Mouse (Mus musculus): ENCODE data around the gene Glrx3. TPM values are rescaled to one million over a fixed set of nuclear protein-coding genes. Genes with fewer than 3 reads are reported as not detected.
A peak's percentile ranks its signal among the peaks of the same experiment; 100 is the strongest.

Glrx3 gene
- polyA plus RNA-seq, 1 experiment from 2014 or later: 218 TPM

DNA sequence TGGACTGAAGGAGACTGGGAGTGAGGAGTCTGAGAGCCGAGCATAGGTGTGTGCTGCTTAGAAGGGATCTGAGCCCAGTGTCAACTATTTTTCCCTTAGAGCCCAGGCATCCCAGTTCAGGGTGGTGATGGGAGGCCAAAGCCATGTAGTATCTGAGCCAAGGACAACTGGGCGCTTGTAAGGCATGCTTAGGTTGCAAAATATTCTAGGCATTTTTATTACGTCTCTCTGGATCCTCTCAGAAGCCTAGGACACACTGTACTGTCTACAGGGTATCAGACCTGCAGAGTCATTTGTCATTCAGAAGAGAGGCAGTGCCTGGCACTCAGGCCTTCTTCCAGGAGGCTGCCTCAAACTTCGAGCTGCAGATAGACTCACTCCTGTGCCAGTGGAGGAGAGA, 53.3 kb downstream of the Glrx3 start:
- H3K4me3 ChIP-seq (ENCODE audit: low read length): no peak overlapping the region
- H3K27me3 ChIP-seq (replicated peaks; ENCODE audit: control insufficient read depth, insufficient read depth, low read length): no peaks in the 10 kb centered on the region
- no peaks in the 10 kb centered on the region for H3K36me3 ChIP-seq (ENCODE audit: control insufficient read depth, insufficient read depth, low read length)
- H3K4me2 ChIP-seq (ENCODE audit: low read depth, low read length): no peak overlapping the region
- no peaks in the 10 kb centered on the region for H3K9me3 ChIP-seq (ENCODE audit: control insufficient read depth, low read length)
- no peak for ATAC-seq
- 38% methylated on average over 4 of the region's 4 CpGs for WGBS
- no peak overlapping the region for H3K27ac ChIP-seq (ENCODE audit: low read length)
- H3K4me1 ChIP-seq (ENCODE audit: control insufficient read depth, insufficient read depth, low read length): no peaks in the 10 kb centered on the region
- H3K9ac ChIP-seq (ENCODE audit: low read depth, low read length): no peak overlapping the region

- no peaks in the 10 kb centered on the region for H3K27me3 ChIP-seq (replicated peaks; ENCODE audit: control insufficient read depth, insufficient read depth, low read length)
- H3K4me3 ChIP-seq (ENCODE audit: low read length): no peak overlapping the region
- no peaks in the 10 kb centered on the region for H3K36me3 ChIP-seq (ENCODE audit: control insufficient read depth, insufficient read depth, low read length)
- no peaks in the 10 kb centered on the region for H3K4me1 ChIP-seq (ENCODE audit: control insufficient read depth, insufficient read depth, low read length)
- peak; percentile 77; the same call in 1 of the 2 replicates for ATAC-seq
- 78% methylated on average over 8 of the region's 8 CpGs for WGBS
- no peaks in the 10 kb centered on the region for H3K9me3 ChIP-seq (ENCODE audit: control insufficient read depth, low read length)
- no peak overlapping the region for H3K27ac ChIP-seq (ENCODE audit: low read length)
- no peak overlapping the region for H3K4me2 ChIP-seq (ENCODE audit: low read depth, low read length)
- no peak overlapping the region for H3K9ac ChIP-seq (ENCODE audit: low read depth, low read length)
These were observed 55.0 kb downstream of the Glrx3 start for GRCm38 (mm10) chr7:137492307-137492973.

DNA sequence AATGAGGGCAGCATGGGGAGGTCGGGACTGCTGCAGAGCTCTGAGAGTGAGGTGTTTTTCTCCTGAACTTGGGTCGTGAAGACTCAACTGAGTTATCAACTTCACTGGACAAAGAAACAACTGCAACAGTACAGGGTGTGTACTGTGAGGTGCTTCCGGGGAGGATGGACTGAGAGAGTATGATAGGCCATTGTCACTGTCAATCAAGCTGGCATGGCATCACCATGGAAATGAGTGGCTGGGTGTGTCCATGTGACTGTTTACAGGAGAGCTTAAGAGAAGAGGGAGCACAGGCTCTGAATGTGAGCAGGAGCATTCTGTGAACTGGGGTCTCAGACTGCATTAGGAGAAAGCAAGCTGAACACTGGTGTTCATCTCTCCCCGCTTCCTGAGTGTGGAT, 61.3 kb downstream of the Glrx3 start:
- H3K4me3 ChIP-seq (ENCODE audit: low read length): no peak overlapping the region
- no peaks in the 10 kb centered on the region for H3K27me3 ChIP-seq (replicated peaks; ENCODE audit: control insufficient read depth, insufficient read depth, low read length)
- WGBS: 76% methylated on average over 4 of the region's 4 CpGs
- H3K9ac ChIP-seq (ENCODE audit: low read depth, low read length): no peak overlapping the region
- H3K27ac ChIP-seq (ENCODE audit: low read length): no peak overlapping the region
- no peak for ATAC-seq
- no peaks in the 10 kb centered on the region for H3K4me1 ChIP-seq (ENCODE audit: control insufficient read depth, insufficient read depth, low read length)
- H3K4me2 ChIP-seq (ENCODE audit: low read depth, low read length): no peak overlapping the region
- H3K9me3 ChIP-seq (ENCODE audit: control insufficient read depth, low read length): no peaks in the 10 kb centered on the region
- H3K36me3 ChIP-seq (ENCODE audit: control insufficient read depth, insufficient read depth, low read length): no peaks in the 10 kb centered on the region

GRCm38 (mm10) chr7:137517588-137517987, 80.2 kb downstream of the Glrx3 start:
- ATAC-seq: no peak
- no peak overlapping the region for H3K9ac ChIP-seq (ENCODE audit: low read depth, low read length)
- H3K36me3 ChIP-seq (ENCODE audit: control insufficient read depth, insufficient read depth, low read length): no peaks in the 10 kb centered on the region
- H3K4me3 ChIP-seq (ENCODE audit: low read length): no peak overlapping the region
- H3K4me2 ChIP-seq (ENCODE audit: low read depth, low read length): no peak overlapping the region
- H3K4me1 ChIP-seq (ENCODE audit: control insufficient read depth, insufficient read depth, low read length): no peaks in the 10 kb centered on the region
- H3K27ac ChIP-seq (ENCODE audit: low read length): no peak overlapping the region
- no peaks in the 10 kb centered on the region for H3K9me3 ChIP-seq (ENCODE audit: control insufficient read depth, low read length)
- H3K27me3 ChIP-seq (replicated peaks; ENCODE audit: control insufficient read depth, insufficient read depth, low read length): no peaks in the 10 kb centered on the region

DNA sequence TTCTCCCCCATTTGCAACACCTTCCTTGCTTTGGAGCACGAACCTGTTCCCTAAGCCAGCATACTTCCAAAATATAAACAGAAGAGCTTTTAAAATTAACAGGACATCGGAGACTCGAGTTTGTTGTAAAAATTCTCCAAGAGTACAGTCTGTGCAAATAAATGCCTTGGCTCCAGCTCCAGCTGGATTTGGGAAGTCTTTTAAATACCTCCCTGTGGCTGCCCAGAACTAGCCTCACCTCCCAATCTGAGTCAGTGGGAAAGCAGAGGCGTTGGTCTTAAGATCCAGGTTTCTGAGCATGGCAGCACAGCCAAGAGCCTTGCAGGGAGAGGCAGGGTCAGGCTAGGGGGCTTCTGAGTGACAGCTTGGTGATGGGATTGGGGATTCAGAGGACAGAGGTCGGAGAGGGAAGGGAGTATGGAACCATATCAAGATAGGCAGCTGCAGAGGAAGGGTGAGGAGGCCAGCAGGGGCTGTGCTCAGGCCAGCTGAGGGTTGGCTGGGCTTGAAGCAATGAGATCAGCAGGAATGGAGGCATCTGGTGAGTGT, 80.7 kb downstream of the Glrx3 start:
- no peaks in the 10 kb centered on the region for H3K4me1 ChIP-seq (ENCODE audit: control insufficient read depth, insufficient read depth, low read length)
- no peaks in the 10 kb centered on the region for H3K36me3 ChIP-seq (ENCODE audit: control insufficient read depth, insufficient read depth, low read length)
- H3K4me2 ChIP-seq (ENCODE audit: low read depth, low read length): no peak overlapping the region
- H3K27ac ChIP-seq (ENCODE audit: low read length): no peak overlapping the region
- no peak overlapping the region for H3K4me3 ChIP-seq (ENCODE audit: low read length)
- H3K9me3 ChIP-seq (ENCODE audit: control insufficient read depth, low read length): no peaks in the 10 kb centered on the region
- no peaks in the 10 kb centered on the region for H3K27me3 ChIP-seq (replicated peaks; ENCODE audit: control insufficient read depth, insufficient read depth, low read length)
- H3K9ac ChIP-seq (ENCODE audit: low read depth, low read length): no peak overlapping the region
- 44% methylated on average over 5 of the region's 5 CpGs for WGBS
- no peak for ATAC-seq

Other genes starting within 250 kb of the Glrx3 start
- 0.22 and 0.43 TPM in 2 replicates for gene Ebf3, start 123.2 kb upstream of the Glrx3 start, polyA plus RNA-seq (2015; fragmentation: Nextera tagmentation; extraction: Ambion mirVana)
- gene 9430038I01Rik, start 26.9 kb upstream of the Glrx3 start, polyA plus RNA-seq (2015; fragmentation: Nextera tagmentation; extraction: Ambion mirVana): 23.6 and 24.3 TPM in 2 replicates

Measured in intestine, embryonic 16.5 days (tissue).